Mouse (Mus musculus) spleen, postnatal 14 days (tissue): ENCODE data around the gene Prr18.

Experiments
- DNase-seq, 2 experiments: peaks; one replicate each; pipeline ENCODE4 v3.0.0; 2021 to 2022; ENCODE audit warnings: low spot score in 2 of 2

Prr18 gene

DNA sequence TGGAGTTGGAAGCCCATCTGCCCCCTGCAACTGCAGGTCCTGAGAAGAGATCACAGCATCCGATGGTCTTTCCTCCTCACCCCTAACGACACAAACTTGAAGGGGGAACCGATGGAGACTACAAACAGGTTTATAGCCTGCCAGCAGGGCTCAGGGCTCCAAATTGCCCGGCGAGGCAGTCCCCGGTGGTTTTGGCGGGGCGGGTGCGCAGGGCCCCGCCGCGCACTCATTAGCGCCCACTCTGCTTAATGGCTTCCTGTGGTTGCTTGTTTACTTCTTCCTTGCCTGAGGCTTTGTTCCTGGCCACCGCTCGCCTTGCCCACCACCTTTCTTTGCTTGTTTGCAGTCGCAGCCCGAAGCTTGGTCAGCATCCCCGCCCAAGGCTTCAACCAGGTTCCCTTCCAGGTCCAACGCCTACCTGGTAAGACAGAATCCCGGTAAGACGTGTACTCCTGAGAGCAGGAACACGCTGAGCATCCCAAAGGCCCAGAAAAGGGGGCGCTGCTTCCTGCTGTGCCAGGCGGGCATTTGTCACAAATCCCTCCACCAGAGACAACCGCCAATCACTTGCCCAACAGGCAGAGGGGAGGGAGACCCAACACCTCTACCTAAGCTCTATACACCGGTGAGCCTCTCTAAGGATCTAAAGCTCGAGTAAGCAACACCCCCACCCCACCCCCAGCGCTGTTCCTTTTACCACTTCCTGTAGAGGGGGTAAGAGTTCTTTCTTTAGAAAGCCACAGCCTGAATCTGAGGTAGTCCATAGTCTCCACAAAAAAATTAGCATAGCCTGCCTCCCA is 51.9 kb downstream of the Prr18 start:
- no peak for DNase-seq

DNA sequence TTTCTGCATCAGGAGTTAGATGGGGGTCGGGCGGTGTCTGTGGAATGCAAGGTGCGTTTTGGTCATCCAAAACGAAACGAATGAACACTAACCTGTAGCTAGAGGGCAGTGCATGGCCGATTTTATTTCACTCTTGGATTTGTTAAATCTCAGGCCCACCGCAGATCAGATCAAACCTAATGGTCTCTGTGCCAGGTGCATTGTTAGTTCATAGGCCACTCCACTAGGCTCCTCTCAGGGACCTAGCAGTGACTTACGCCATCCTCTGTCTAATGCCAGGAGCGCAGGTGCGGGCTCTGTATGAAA is 52.5 kb downstream of the Prr18 start:
- no peak for DNase-seq

DNA sequence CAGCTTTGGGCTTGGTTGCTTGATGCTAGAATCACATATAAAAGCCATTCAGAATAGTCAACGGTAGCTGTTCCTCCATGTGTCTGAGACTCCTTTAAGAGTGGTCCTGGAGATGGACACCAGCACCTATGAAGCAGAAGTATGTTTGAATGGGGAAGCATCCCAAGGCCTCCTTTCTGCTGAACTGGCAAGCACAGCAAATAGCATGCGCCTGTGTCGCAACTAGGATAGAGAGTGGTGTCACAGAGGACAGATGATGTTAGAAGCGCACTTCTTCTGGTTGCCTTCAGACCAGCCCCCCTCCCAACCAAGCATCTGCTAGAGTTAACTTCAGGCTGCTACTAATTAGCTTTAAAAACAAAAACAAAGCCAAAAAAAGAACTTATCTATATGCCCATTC is 53.2 kb downstream of the Prr18 start:
- no peak for DNase-seq
